Mouse (Mus musculus) cerebellum, adult 2 months (tissue): ENCODE data around the gene Phlda2.

Experiments used
- CTCF ChIP-seq: fragments of 200-500 bp; IDR thresholded peaks from 2 replicates; pipeline ENCODE4 v1.5.1; 2011; ENCODE audit warnings: low read depth, mild to moderate bottlenecking, control low read depth, low read length, moderate library complexity, borderline replicate concordance; ENCODE audit not compliant: insufficient read depth
- POLR2A ChIP-seq: fragments of 200-500 bp; IDR thresholded peaks from 2 replicates; pipeline ENCODE4 v1.6.1; 2011; ENCODE audit warnings: low read length, control low read depth, borderline replicate concordance; ENCODE audit not compliant: insufficient read depth

DNA sequence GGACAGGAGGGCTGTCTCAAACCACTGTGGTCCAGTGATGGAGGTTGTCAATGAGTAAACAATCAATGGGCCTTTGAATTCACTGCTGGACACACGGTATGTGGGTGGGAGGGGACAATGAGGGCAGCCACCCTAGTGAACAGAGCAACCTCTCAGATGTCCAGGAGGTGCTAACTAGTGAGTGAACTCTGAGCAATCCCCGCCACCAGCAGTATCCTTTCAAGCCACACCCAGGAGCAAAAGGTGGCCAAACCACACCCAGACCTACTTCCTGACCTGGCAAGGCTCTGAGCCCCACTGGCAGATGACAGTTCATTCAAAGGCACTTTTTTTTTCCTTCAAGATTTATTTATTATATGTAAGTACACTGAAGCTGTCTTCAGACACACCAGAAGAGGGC, 2.0 kb downstream of the Phlda2 start:
- TF ChIP-seq CTCF (no peak), POLR2A (no peak)
